Mouse (Mus musculus): ENCODE data around the gene Slc39a5. TPM values are rescaled to one million over a fixed set of nuclear protein-coding genes. Genes with fewer than 3 reads are reported as not detected.
A peak's percentile ranks its signal among the peaks of the same experiment; 100 is the strongest.

Gene Slc39a5
- polyA plus RNA-seq, 1 experiment from 2014 or later = 69.9 TPM

- Histone ChIP-seq H3K36me3 (replicated peaks) (peaks cover 18% of the 10 kb centered on the region), H3K27me3 (no peaks in the 10 kb centered on the region), H3K9me3 (replicated peaks) (no peaks in the 10 kb centered on the region), H3K9ac (peak overlapping the region; percentile 92), H3K4me2 (peak overlapping the region; percentile 98), H3K4me1 (replicated peaks) (peaks cover 52% of the 10 kb centered on the region), H3K4me3 (replicated peaks) (peak overlapping the region; percentile 87), H3K27ac (replicated peaks) (peak overlapping the region; percentile 85)
- WGBS (ENCODE audit: insufficient replicate concordance) = 47% methylated on average over 4 of the region's 4 CpGs
- ATAC-seq (ENCODE audit: insufficient read depth) = no peak
Measured at GRCm38 (mm10) chr10:128376099-128376454, 25.0 kb downstream of the Slc39a5 start.

GRCm38 (mm10) chr10:128374393-128374792, 26.6 kb downstream of the Slc39a5 start:
- ATAC-seq (ENCODE audit: insufficient read depth) = no peak
- no peak overlapping the region for H3K9ac ChIP-seq
- no peak overlapping the region for H3K27ac ChIP-seq (replicated peaks)
- H3K36me3 ChIP-seq (replicated peaks) = peaks cover 7% of the 10 kb centered on the region
- H3K4me1 ChIP-seq (replicated peaks) = peaks cover 51% of the 10 kb centered on the region
- 68% methylated on average over 6 of the region's 6 CpGs for WGBS (ENCODE audit: insufficient replicate concordance)
- H3K4me3 ChIP-seq (replicated peaks) = no peak overlapping the region
- H3K9me3 ChIP-seq (replicated peaks) = no peaks in the 10 kb centered on the region
- H3K4me2 ChIP-seq = no peak overlapping the region
- H3K27me3 ChIP-seq = no peaks in the 10 kb centered on the region

GRCm38 (mm10) chr10:128372989-128373748, 27.9 kb downstream of the Slc39a5 start:
- no peak for ATAC-seq (ENCODE audit: insufficient read depth)
- H3K4me2 ChIP-seq = no peak overlapping the region

GRCm38 (mm10) chr10:128372142-128372541, 28.9 kb downstream of the Slc39a5 start:
- Histone ChIP-seq H3K27me3 (no peaks in the 10 kb centered on the region), H3K4me2 (no peak overlapping the region), H3K9me3 (replicated peaks) (no peaks in the 10 kb centered on the region), H3K36me3 (replicated peaks) (no peaks in the 10 kb centered on the region), H3K9ac (no peak overlapping the region), H3K4me3 (replicated peaks) (no peak overlapping the region), H3K27ac (replicated peaks) (no peak overlapping the region), H3K4me1 (replicated peaks) (peaks cover 48% of the 10 kb centered on the region)
- ATAC-seq (ENCODE audit: insufficient read depth) = no peak
- WGBS (ENCODE audit: insufficient replicate concordance) = 67% methylated on average over 5 of the region's 5 CpGs

More at GRCm38 (mm10) chr10:128372989-128373748, 27.9 kb downstream of the Slc39a5 start:
- Histone ChIP-seq H3K4me3 (replicated peaks) (no peak overlapping the region), H3K4me1 (replicated peaks) (peaks cover 48% of the 10 kb centered on the region), H3K27ac (replicated peaks) (peak overlapping the region; percentile 29; the same call in 1 of the 2 replicates), H3K36me3 (replicated peaks) (no peaks in the 10 kb centered on the region), H3K9ac (no peak overlapping the region), H3K27me3 (no peaks in the 10 kb centered on the region), H3K9me3 (replicated peaks) (no peaks in the 10 kb centered on the region)
- 47% methylated on average over 6 of the region's 6 CpGs for WGBS (ENCODE audit: insufficient replicate concordance)

- no peaks in the 10 kb centered on the region for H3K9me3 ChIP-seq (replicated peaks)
- no peak overlapping the region; the same call in 1 of the 2 replicates for H3K27ac ChIP-seq (replicated peaks)
- H3K27me3 ChIP-seq = no peaks in the 10 kb centered on the region
- WGBS (ENCODE audit: insufficient replicate concordance) = 59% methylated on average over 4 of the region's 4 CpGs
- H3K4me3 ChIP-seq (replicated peaks) = no peak overlapping the region
- no peak overlapping the region for H3K4me2 ChIP-seq
- peaks cover 49% of the 10 kb centered on the region for H3K4me1 ChIP-seq (replicated peaks)
- ATAC-seq (ENCODE audit: insufficient read depth) = no peak
- no peak overlapping the region for H3K9ac ChIP-seq
- 0 out of 2 replicates have a peak, but pooled peaks cover under 1% of the 10 kb centered on the region for H3K36me3 ChIP-seq (replicated peaks)
Measured at GRCm38 (mm10) chr10:128370601-128371000, 30.4 kb downstream of the Slc39a5 start.

- WGBS (ENCODE audit: insufficient replicate concordance) = 64% methylated on average over 6 of the region's 6 CpGs
- Histone ChIP-seq H3K27me3 (no peaks in the 10 kb centered on the region), H3K9me3 (replicated peaks) (no peaks in the 10 kb centered on the region), H3K4me3 (replicated peaks) (no peak overlapping the region), H3K36me3 (replicated peaks) (peaks cover 7% of the 10 kb centered on the region), H3K27ac (replicated peaks) (no peak overlapping the region), H3K4me2 (no peak overlapping the region), H3K4me1 (replicated peaks) (peaks cover 49% of the 10 kb centered on the region), H3K9ac (no peak overlapping the region)
- ATAC-seq (ENCODE audit: insufficient read depth) = no peak
Measured at GRCm38 (mm10) chr10:128370021-128370420, 31.0 kb downstream of the Slc39a5 start.

- peak overlapping the region; percentile 91 for H3K4me2 ChIP-seq
- H3K4me3 ChIP-seq (replicated peaks) = peak overlapping the region; percentile 83
- WGBS (ENCODE audit: insufficient replicate concordance) = 68% methylated on average over 6 of the region's 6 CpGs
Measured at GRCm38 (mm10) chr10:128369599-128369998, 31.4 kb downstream of the Slc39a5 start.

GRCm38 (mm10) chr10:128369218-128369543, 31.8 kb downstream of the Slc39a5 start:
- Histone ChIP-seq H3K4me2 (peak overlapping the region; percentile 91), H3K27me3 (no peaks in the 10 kb centered on the region), H3K9ac (peak overlapping the region; percentile 72), H3K4me1 (replicated peaks) (peaks cover 49% of the 10 kb centered on the region), H3K4me3 (replicated peaks) (peak overlapping the region; percentile 83), H3K36me3 (replicated peaks) (peaks cover 12% of the 10 kb centered on the region), H3K9me3 (replicated peaks) (no peaks in the 10 kb centered on the region), H3K27ac (replicated peaks) (peak overlapping the region; percentile 92)
- ATAC-seq (ENCODE audit: insufficient read depth) = no peak
- WGBS (ENCODE audit: insufficient replicate concordance) = 2% methylated on average over 9 of the region's 9 CpGs

More at GRCm38 (mm10) chr10:128369599-128369998, 31.4 kb downstream of the Slc39a5 start:
- H3K36me3 ChIP-seq (replicated peaks) = peaks cover 10% of the 10 kb centered on the region
- no peak for ATAC-seq (ENCODE audit: insufficient read depth)
- no peaks in the 10 kb centered on the region for H3K27me3 ChIP-seq
- peaks cover 49% of the 10 kb centered on the region for H3K4me1 ChIP-seq (replicated peaks)
- no peaks in the 10 kb centered on the region for H3K9me3 ChIP-seq (replicated peaks)
- H3K9ac ChIP-seq = peak overlapping the region; percentile 72
- H3K27ac ChIP-seq (replicated peaks) = peak overlapping the region; percentile 92

GRCm38 (mm10) chr10:128368402-128369217, 32.4 kb downstream of the Slc39a5 start, which contains the start of gene Coq10a:
Gene Coq10a, minus strand, starts transcription at chr10:128368997.
- H3K4me1 ChIP-seq (replicated peaks) = peaks cover 47% of the 10 kb centered on the region
- under 1% methylated on average over 87 of the region's 87 CpGs for WGBS (ENCODE audit: insufficient replicate concordance)
- peak; percentile 90 for ATAC-seq (ENCODE audit: insufficient read depth)

GRCm38 (mm10) chr10:128367899-128368401, 33.1 kb downstream of the Slc39a5 start:
- H3K9me3 ChIP-seq (replicated peaks) = no peaks in the 10 kb centered on the region
- H3K4me3 ChIP-seq (replicated peaks) = peak overlapping the region; percentile 83
- peaks cover 25% of the 10 kb centered on the region for H3K36me3 ChIP-seq (replicated peaks)
- peaks cover 41% of the 10 kb centered on the region for H3K4me1 ChIP-seq (replicated peaks)
- H3K27me3 ChIP-seq = no peaks in the 10 kb centered on the region
- 21% methylated on average over 19 of the region's 19 CpGs for WGBS (ENCODE audit: insufficient replicate concordance)
- H3K4me2 ChIP-seq = peak overlapping the region; percentile 91
- H3K27ac ChIP-seq (replicated peaks) = peak overlapping the region; percentile 92
- ATAC-seq (ENCODE audit: insufficient read depth) = no peak; the same call in 1 of the 2 replicates
- H3K9ac ChIP-seq = peak overlapping the region; percentile 72

More at GRCm38 (mm10) chr10:128368402-128369217, 32.4 kb downstream of the Slc39a5 start, which contains the start of gene Coq10a:
- H3K4me2 ChIP-seq = peak within 1 kb of the TSS; percentile 91
- no peaks in the 10 kb centered on the region for H3K27me3 ChIP-seq
- peak within 1 kb of the TSS; percentile 83 for H3K4me3 ChIP-seq (replicated peaks)
- H3K9me3 ChIP-seq (replicated peaks) = no peaks in the 10 kb centered on the region
- H3K9ac ChIP-seq = peak within 1 kb of the TSS; percentile 72
- peak within 1 kb of the TSS; percentile 92 for H3K27ac ChIP-seq (replicated peaks)
- peaks cover 18% of the 10 kb centered on the region for H3K36me3 ChIP-seq (replicated peaks)

- H3K4me2 ChIP-seq = no peak overlapping the region
- H3K4me1 ChIP-seq (replicated peaks) = peaks cover 16% of the 10 kb centered on the region
- no peak overlapping the region for H3K9ac ChIP-seq
- 39% methylated on average over 3 of the region's 3 CpGs for WGBS (ENCODE audit: insufficient replicate concordance)
- H3K36me3 ChIP-seq (replicated peaks) = peaks cover 78% of the 10 kb centered on the region
- no peak overlapping the region for H3K27ac ChIP-seq (replicated peaks)
- no peaks in the 10 kb centered on the region for H3K27me3 ChIP-seq
- no peak for ATAC-seq (ENCODE audit: insufficient read depth)
- no peaks in the 10 kb centered on the region for H3K9me3 ChIP-seq (replicated peaks)
- H3K4me3 ChIP-seq (replicated peaks) = no peak overlapping the region
Measured at GRCm38 (mm10) chr10:128362568-128362967, 38.5 kb downstream of the Slc39a5 start.

Measured in liver, embryonic 15.5 days (tissue).